Mouse (Mus musculus) lung, postnatal 36 days (tissue): ENCODE results near the gene Slc12a8.

Source experiments
- DNase-seq: peaks from one replicate; pipeline ENCODE4 v3.0.0; 2022; ENCODE audit warnings: mixed read lengths

Slc12a8 gene

DNA sequence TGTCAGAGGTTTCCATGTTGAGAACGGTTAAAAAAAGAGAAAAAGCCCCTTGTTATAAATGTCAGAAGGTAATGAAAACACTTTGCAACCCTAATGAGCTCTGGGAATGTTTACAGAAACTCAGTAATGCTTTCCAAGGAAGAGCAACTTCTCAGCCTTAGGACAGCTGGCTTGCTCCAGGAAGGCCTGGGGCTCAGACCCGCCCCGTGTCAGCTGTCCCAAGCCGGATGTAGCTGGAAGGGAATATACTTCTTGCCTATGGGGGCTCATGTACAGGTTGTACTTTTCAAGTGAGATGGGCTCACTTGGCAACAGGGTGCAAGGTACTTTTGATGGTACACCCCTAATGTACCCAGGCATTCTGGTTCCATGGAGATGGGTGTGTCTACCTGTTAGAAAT lies 28.4 kb downstream of the Slc12a8 start:
- no peak for DNase-seq

DNA sequence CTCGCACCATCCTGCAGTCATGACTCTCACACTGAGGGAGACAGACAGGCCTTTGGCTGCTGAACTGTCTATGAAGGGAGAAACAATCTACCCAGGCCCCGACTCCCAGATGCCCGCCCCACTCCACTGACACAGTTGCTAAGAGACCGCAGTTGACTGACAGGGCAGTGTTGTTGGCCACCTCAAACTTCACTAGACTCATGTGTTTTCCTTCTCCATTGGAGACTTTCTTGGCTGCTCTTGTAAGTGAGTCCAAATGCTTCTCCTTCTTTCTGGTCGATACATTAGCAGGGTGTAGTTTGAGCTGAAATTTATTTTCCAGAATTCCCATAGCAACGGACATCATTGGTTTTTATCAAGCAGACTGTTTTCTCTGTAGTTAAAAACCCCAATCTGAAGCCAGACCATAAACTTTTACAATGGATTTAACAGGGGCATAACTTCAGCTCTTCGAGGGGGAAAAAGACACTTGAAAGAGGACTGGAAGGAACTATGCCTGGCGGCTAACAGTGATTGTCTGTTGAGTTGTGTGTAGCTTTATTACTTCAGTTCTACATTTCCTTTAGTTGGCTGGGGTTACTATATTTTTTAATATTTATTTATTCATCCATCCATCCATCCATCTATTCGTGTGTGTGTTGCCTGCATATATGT lies 36.7 kb downstream of the Slc12a8 start:
- DNase-seq: no peak

DNA sequence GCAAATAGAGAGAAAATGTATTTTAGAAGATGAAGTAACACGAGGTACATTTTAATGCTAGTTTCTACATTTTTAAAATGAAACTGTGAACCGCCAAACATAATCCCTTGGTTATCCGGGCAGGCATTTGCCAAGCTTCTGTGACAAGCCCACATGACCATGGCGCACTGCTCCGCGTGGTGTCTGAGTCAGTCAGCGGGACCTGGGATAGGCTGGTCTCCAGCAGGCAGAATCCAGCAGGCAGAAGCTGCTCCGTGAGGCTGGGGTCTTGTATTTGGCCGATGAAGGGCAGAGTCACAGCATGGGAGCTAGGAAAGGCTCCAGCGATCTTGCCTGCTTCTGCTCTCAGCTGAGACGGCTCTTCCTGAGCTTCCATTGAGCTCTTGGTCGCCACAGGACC lies 41.0 kb downstream of the Slc12a8 start:
- no peak for DNase-seq

DNA sequence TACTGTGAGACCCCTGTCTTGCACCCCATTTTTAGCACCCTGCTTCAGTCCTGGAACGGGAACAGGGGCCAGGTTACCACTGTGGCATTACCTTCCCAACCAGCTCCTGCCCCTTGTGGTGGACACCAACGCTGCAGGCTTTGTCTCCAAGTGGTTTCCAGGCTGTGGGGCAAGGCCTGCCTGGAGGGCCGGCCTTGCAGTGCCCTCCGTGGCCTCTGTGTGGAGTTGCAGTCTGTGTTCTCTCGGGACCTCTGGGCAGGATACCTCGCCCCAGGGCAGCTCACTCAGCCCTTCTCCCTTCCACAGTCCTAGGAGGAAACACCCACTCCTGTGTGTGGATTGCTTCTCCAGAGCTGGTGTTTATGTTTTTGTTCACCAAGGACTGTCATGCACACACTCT lies 43.2 kb downstream of the Slc12a8 start:
- peak; percentile 95 for DNase-seq

DNA sequence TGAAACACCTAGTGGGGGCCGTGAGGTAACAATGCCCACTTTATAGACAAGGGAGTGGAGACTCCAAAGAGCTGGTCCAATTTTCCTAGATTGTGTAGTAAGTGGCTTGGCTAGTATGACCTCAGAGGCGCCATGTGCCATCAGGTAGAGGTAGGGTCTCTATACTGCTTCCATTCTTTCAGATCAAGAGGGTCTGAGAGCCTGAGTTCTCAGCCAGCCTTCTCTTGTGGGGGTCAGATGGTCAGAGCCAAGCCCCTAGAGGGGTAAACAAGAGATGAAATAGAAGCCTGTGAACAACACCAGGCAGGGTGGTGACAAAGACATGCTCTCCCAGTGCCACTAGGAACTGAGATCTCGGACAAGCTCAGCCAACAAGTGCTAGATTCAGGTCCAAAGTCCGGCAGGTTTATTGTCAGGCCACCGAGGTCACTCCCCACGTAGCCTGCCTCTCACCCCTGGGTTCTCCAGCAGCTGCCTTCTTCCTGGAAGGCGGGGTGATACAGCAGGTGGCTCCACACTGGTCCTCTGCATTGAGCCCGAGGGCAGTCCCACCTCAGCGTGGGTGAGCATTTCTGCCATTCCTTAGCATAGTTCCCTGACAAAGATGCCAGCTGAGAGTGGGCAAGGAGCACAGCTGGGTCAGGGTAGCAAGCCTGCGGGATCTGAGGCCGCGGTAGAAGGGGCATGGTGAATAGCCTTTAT lies 44.3 kb downstream of the Slc12a8 start:
- DNase-seq: no peak

DNA sequence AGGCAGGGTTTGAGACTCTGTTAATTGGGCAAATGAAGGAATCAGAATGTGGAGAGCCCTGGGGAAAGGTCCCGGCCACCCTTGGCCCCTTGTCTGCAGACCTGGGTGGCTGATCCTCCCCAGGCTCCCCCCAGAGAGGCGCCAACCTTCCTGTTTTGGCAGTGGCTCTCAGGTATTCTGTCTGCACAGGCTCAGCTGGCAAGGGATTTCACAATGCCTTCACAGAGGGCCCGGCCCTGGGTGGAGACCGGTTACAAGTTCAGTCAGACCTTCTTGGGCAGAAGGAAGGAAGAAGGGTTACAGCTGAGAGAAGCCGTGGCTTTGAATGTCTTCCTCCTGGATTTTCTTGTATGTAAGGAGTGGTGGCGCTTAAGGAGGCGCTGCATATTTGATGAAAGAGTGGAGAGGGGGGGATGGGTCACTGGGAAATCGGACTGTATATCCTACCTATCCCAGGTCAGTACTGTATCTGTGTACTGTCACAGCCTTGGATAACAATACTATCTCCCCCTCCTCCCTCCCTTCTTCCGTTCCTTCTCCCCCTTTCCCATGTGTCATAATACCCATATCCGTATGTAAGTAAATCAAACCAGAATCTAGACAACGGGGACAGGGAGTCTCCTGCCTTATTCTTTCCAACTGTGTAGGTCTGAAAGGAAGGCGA lies 45.9 kb downstream of the Slc12a8 start:
- peak; percentile 72 for DNase-seq

DNA sequence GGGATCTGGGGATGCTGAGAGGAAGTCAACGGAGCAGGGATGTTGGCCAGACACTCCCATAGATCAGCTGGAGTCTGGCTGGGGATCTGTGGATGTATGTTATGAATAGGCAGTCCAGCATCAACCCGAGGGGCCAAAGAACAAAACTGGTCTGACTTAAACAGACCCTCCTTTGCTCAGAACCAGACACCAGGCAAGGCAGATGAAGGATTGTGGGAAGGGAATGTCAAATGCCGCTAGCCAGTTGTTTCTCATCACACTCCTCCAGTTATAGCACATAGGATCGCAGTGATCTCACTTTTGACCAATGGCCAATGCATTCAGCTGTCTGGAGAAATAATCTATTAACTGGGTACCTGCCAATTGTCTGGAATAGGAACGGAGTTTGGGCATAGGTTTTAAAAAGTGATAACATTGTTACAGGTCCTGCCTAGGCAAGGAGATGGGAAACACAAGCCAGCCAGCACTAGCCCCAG lies 46.4 kb downstream of the Slc12a8 start:
- DNase-seq: peak; percentile 42

DNA sequence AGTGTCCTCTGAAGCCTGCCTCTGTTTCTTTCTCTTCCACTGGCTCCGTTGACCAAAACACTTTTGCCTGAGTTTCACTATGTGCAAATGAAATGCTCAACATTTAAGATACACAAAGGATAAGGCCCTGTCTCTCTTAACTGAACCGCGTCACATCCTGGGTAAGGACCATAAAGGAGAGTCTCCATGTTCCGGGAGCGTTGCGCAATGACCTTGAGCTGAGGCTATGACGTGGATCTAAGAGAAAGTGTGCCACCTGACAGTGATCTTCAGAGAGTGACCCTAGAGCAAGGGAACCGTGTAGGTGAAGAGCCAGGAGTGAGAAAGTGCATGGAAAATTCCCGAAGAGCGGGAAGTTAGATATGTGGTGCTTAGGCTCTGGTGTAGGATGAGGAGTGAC lies 49.3 kb downstream of the Slc12a8 start:
- no peak for DNase-seq

DNA sequence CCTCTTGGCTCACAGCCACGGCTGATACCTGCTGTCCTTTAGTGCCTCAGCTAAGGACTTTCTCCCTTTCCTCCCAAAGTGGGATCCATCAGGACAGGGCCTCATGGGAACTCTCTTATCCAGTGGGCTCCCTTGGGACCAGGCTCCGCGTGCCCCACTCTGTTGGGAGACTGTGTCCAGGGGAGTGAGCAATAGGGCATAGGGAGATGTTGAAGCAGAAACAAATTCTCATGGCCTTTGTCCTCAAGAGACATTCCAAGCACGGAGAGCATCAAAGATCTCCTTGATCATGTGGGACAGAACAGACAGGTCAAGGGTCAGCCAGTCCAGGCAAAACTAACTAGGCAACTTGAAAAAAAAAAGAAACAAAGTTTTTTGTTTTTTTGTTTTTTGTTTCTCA lies 50.6 kb downstream of the Slc12a8 start:
- no peak for DNase-seq

DNA sequence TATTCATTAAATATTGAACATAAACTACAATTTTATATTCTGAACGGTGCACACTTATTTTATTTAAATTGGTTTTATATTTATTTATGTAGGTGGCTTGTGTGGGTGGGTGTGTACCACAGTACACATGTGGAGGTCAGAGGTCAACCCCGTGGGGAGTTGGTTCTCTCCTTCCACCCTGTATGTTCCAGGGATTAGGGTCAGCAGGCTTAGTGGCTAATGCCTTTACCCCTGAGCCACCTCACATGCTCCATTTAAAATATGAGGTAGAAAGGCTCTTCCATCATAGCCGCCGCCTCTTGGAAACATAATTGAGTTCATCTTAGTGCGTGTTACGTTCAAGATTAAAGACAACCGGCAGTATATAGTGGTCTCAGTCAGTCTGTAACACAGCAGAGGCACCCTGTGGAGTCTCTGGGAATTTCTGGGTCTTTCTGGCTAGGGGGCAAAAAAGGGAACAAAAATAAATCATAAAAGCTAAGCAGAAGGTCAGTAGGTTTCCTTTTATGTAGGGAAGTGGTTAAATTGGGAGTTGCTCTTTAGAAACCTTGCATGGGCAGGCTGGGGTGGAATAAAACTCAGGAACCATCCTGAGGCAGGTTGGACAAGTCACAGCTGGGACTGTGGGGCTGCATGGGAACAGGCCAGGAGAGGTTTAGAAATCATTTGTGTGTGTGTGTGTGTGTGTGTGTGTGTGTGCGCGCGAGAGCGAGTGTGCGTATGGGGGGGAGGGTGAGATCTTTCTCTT lies 51.3 kb downstream of the Slc12a8 start:
- DNase-seq: no peak

DNA sequence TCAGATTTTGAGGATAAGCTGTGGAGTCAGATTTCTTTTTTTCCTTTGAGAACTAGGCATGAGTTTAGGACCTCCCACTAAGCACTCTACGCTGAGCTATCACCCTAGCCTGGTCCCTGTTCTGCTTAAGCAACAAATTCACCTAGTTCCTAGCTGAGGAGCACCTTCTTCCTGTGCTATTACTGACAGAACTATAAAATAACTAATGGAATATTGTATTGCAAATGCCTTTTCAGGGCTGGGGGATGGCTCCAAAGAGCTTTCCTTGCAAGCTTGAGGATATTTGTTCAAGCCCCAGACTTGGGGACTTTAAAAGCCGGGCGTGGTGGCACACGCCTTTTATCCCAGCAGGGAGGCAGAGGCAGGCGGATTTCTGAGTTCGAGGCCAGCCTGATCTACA lies 55.5 kb downstream of the Slc12a8 start:
- DNase-seq: no peak

DNA sequence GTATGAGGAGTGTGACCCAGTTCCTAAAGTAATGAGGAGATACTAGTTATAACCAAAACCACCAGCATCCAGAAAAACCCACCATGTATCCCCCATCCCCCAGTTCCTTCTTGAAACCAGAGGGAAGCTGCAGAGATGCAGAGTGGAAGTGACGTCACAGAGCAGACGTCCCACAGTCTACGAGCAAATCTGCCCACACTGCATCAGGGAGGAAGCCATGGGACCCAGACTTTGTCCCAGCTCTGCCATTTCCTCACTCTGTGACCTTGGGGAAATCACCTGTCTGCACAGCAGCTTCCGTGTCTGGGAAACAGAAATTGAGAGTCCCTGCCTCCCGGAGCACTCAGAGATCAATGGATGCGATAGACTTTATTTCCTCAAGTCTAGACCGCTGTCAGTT lies 56.6 kb downstream of the Slc12a8 start:
- no peak for DNase-seq

DNA sequence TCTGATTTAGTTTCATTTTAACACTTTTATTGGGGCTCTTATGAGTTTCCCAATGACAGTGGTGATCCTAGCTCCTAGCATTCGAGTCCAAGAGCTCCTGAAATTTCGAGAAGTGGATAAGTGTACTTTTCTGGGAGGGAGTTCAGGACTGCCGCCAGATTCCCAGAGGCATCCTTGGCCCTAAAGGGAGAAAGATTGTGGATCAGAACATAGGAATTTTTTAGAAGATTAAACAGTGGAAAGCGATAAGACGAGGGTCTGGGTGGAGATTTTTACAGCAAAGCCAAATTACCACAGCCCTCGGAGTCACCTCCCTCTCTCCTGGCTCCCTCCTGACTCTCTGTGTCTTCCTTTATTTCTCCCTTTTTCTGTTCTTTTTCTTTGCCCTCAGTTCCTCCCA lies 58.6 kb downstream of the Slc12a8 start:
- DNase-seq: no peak

DNA sequence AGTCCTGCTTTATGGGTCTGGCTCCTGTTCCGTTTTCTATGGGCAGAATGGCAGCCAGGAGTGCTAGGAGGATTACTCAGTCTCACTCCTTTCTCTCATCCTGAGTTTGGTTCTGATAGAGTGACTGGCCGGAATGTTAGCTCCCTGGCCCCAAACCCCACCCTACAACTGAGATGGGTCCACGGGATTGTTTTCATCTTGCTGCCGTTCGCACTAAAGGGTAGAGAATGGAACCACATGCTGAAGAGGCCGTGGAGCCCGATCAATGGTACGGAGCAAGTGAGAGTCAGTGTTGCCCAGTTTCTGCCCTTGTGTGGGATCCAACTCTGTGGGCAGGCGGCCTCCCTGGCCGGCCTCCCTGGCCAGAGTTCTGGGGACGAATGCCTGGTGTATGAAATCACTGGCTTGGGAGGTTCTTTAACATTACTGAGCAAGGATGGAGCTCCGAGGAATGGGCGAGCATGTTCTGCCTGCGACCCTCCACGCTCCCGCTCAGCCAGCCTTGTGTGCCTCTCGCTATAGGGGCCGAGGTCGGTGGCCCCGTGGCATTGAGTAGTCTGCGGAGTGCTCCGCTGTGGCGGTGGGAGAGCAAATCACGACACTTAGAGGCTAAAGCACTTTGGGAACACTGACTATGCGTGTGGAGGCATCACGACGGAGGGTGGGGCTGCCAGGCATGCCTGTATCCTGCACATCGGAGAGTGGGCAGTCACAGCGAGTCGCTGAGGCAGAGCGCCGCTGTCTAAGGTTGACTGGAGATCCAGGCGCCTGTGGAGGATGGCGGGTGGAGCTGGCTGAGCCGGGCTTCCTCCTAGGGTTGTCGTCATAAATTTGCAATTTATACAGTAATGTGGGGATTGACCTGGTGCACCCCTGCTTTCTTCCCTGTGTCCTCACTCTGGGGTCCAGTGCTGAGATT lies 59.4 kb downstream of the Slc12a8 start:
- DNase-seq: no peak

DNA sequence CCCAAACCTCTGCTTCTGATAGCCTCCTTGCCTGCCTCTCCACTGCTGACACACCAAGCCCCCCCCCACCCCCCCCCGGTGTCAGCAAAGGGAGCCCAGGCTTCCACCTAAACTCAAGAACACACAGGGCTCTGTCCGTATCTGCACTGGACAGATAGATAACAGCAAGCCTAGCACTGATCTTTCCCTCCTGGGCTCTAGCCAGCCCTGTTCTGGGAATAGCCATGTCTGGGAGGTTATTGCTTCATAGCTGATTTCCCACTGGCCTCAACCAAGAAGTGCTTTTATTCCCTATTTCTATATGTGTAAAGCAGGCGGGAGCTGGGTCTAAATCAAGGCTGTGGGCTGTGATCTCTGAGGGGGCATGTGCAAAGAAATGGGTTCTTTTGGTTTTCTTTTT lies 61.3 kb downstream of the Slc12a8 start:
- no peak for DNase-seq

DNA sequence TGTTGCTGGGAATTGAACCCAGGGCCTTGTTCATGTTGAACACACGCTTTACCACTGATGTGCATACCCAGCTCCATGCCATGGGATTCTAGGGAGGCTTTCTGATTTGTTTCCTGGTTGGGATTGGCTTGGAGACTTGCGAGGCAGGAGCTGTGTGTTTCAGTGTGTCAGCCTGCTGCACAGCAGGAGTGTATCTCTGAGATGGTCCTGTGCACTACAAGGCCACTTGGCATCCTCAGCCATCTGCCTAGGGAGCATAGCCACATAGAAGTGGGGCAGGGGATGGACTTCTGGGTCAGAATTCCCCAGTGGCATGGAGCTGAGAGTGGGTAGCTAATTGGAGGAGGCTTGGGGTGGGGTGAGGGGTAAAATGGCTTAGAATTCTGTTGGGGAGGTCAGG lies 63.2 kb downstream of the Slc12a8 start:
- no peak for DNase-seq

DNA sequence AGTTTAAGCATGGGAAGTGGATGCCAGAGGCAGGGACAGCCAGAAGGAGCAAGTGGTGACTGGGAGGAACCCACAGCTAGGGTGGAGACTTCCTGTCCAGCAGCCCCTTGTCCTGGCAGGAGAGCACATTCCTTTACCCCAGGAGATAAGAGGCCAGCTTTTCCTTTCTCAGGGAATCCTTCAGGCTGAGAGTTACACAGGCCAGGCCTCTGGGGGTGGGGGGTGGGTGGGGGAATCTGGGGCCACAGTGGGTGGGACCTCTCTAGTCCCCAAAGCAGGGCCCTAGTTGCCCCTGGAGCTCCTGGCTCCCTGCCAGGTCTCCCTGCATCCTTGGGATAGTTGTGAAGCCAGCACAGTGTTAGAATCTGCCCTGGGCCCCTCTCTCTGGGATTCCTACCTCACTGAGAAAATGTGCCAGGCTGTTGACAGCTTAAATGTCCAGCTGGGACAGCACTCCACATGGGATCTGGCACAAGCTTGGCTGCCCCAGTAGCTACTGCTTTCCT lies 63.7 kb downstream of the Slc12a8 start:
- peak; percentile 84 for DNase-seq

DNA sequence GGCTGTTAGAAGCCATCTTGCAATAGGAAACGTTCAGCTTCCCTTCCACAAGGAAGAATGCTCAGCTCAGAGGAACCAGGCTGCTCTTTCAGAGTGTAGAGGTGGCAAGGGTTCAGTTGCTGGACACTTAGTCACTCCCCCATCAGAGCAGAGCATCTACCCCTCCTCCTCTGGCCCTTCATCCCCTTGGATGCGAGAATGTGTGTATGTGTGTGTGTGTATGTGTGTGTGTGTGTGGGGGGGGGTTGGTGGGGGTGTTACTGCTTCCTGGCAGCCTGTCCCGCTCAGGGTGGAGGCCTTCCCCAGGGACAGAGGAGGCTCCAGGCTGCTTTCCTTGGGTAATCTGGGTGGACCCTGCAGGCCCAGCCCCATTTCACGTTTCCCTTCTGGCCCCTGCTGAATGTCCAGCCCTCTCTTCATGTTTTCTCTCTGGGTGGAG lies 64.6 kb downstream of the Slc12a8 start:
- DNase-seq: peak; percentile 82

DNA sequence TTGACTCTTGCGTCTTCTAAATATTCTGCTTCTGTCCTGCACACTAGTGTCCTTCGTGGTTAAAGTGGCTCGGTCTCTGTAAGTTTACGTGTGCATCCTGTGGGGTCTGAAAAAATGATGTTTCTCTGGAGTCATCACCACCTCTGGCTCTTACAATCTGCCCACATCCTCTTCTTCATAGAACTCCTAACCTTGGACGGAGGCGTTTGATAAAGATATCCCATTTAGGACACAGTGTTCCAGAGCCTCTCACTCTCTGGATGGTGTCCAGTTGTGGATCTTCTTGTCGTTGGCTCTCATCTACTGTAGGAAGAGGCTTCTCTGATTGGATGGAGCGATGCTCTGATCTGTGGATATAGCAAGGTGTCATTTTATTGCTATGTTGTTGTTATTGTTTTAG lies 65.4 kb downstream of the Slc12a8 start:
- DNase-seq: peak; percentile 71

DNA sequence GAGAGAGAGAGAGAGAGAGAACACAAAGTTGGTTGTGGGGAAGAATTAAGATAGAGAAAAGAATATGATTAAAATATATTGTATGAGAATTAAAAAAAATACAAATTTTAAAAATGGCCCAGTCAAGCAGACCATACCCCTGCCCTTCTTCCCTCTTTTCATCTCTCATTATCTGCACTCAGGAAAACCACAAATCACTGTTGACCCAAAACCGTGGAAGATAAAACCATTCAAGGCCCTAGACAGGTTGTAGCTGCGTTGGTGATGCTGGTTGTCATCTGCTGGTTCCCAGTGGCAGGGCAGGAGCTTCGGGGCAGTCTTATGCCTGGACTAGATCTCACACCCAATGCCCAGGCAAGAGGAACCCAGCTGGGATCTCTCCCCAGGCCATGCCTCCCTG lies 66.2 kb downstream of the Slc12a8 start:
- no peak for DNase-seq

DNA sequence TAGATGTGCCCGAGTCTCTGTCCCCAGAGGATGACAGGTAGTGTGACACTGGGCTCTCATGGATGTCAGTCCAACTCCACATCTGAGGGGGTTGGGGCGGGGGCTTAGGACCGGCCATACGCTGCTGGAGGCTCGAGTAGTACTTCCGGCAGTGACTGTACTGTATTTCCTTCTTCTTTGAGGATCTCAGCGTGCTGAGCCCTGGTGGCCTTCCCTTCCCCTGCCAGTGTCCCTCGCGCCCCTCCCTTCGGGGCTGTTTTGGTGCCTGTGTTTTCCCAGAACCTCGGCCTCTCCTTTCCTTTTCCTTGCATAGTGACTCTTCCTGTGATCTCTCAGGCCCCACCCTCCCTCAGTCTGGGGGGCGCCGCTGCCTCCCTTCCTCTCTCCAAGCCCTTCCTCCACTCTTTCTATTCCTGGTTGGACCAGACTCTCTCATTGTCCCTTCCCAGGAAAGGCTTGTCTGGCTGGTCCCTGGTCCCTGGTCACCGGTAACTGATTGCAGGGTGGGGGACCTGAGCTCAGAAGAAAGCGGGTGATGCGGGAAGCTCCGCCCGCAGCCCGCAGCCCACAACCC lies 66.8 kb downstream of the Slc12a8 start:
- peak; percentile 87 for DNase-seq
